Mouse (Mus musculus): ENCODE results near the gene Tmem88b. TPM values are rescaled to one million over a fixed set of nuclear protein-coding genes. Genes with fewer than 3 reads are reported as not detected.
A peak's percentile ranks its signal among the peaks of the same experiment; 100 is the strongest.

The Tmem88b gene
- polyA plus RNA-seq, 1 experiment from 2014 or later, result 0.92 TPM

- Histone ChIP-seq H3K4me2 (ENCODE audit: low read depth, low read length) (no peak overlapping the region), H3K27ac (replicated peaks; ENCODE audit: low read depth, low read length) (no peak overlapping the region), H3K9me3 (ENCODE audit: control insufficient read depth, low read length) (no peaks in the 10 kb centered on the region), H3K4me1 (ENCODE audit: control insufficient read depth, insufficient read depth, low read length) (no peaks in the 10 kb centered on the region), H3K9ac (ENCODE audit: low read depth, low read length) (no peak overlapping the region), H3K36me3 (ENCODE audit: control insufficient read depth, insufficient read depth, low read length) (peaks cover 96% of the 10 kb centered on the region), H3K27me3 (replicated peaks; ENCODE audit: control insufficient read depth, insufficient read depth, low read length) (no peaks in the 10 kb centered on the region), H3K4me3 (ENCODE audit: low read depth, low read length) (no peak overlapping the region)
- 82% methylated on average over 7 of the region's 7 CpGs for WGBS
- ATAC-seq (ENCODE audit: low read depth) (no peak), DNase-seq (ENCODE audit: low spot score) (no peak)
These were observed 35.4 kb upstream of the Tmem88b start for GRCm38 (mm10) chr4:155821025-155821424.

- H3K4me2 ChIP-seq (ENCODE audit: low read depth, low read length), result no peak overlapping the region
- no peak overlapping the region for H3K4me3 ChIP-seq (ENCODE audit: low read depth, low read length)
- no peaks in the 10 kb centered on the region for H3K27me3 ChIP-seq (replicated peaks; ENCODE audit: control insufficient read depth, insufficient read depth, low read length)
- DNase-seq (ENCODE audit: low spot score) (no peak), ATAC-seq (ENCODE audit: low read depth) (no peak)
- H3K9ac ChIP-seq (ENCODE audit: low read depth, low read length), result no peak overlapping the region
- no peaks in the 10 kb centered on the region for H3K9me3 ChIP-seq (ENCODE audit: control insufficient read depth, low read length)
- H3K4me1 ChIP-seq (ENCODE audit: control insufficient read depth, insufficient read depth, low read length), result peaks cover 10% of the 10 kb centered on the region
- H3K36me3 ChIP-seq (ENCODE audit: control insufficient read depth, insufficient read depth, low read length), result peaks cover 89% of the 10 kb centered on the region
- H3K27ac ChIP-seq (replicated peaks; ENCODE audit: low read depth, low read length), result no peak overlapping the region
- WGBS, result 81% methylated on average over 4 of the region's 4 CpGs
These were observed 31.9 kb upstream of the Tmem88b start for GRCm38 (mm10) chr4:155817533-155817932.

- DNase-seq (ENCODE audit: low spot score) (peak; percentile 33), ATAC-seq (ENCODE audit: low read depth) (peak; percentile 15)
- H3K4me3 ChIP-seq (ENCODE audit: low read depth, low read length), result peak overlapping the region; percentile 100
- WGBS, result 1% methylated on average over 15 of the region's 49 CpGs
- H3K4me2 ChIP-seq (ENCODE audit: low read depth, low read length), result peak overlapping the region; percentile 78
- peaks cover 14% of the 10 kb centered on the region for H3K4me1 ChIP-seq (ENCODE audit: control insufficient read depth, insufficient read depth, low read length)
- peak overlapping the region; percentile 100 for H3K9ac ChIP-seq (ENCODE audit: low read depth, low read length)
- no peaks in the 10 kb centered on the region for H3K27me3 ChIP-seq (replicated peaks; ENCODE audit: control insufficient read depth, insufficient read depth, low read length)
- H3K36me3 ChIP-seq (ENCODE audit: control insufficient read depth, insufficient read depth, low read length), result peaks cover 77% of the 10 kb centered on the region
- H3K9me3 ChIP-seq (ENCODE audit: control insufficient read depth, low read length), result no peaks in the 10 kb centered on the region
- peak overlapping the region; percentile 93 for H3K27ac ChIP-seq (replicated peaks; ENCODE audit: low read depth, low read length)
These were observed 27.0 kb upstream of the Tmem88b start for GRCm38 (mm10) chr4:155812665-155813181.

GRCm38 (mm10) chr4:155811929-155812664 is 26.4 kb upstream of the Tmem88b start, which contains the start of gene Ccnl2:
Ccnl2 (plus strand) TSS chr4:155812489.
- ATAC-seq (ENCODE audit: low read depth) (peak; percentile 99), DNase-seq (ENCODE audit: low spot score) (peak; percentile 98)
- Histone ChIP-seq H3K36me3 (ENCODE audit: control insufficient read depth, insufficient read depth, low read length) (peaks cover 77% of the 10 kb centered on the region), H3K9me3 (ENCODE audit: control insufficient read depth, low read length) (no peaks in the 10 kb centered on the region), H3K27me3 (replicated peaks; ENCODE audit: control insufficient read depth, insufficient read depth, low read length) (no peaks in the 10 kb centered on the region), H3K4me2 (ENCODE audit: low read depth, low read length) (peak within 1 kb of the TSS; percentile 78), H3K9ac (ENCODE audit: low read depth, low read length) (peak within 1 kb of the TSS; percentile 100), H3K4me1 (ENCODE audit: control insufficient read depth, insufficient read depth, low read length) (peaks cover 14% of the 10 kb centered on the region), H3K4me3 (ENCODE audit: low read depth, low read length) (peak within 1 kb of the TSS; percentile 100), H3K27ac (replicated peaks; ENCODE audit: low read depth, low read length) (peak within 1 kb of the TSS; percentile 93)
- 2% methylated on average over 34 of the region's 60 CpGs for WGBS

GRCm38 (mm10) chr4:155807841-155808240 is 22.2 kb upstream of the Tmem88b start:
- H3K9ac ChIP-seq (ENCODE audit: low read depth, low read length), result no peak overlapping the region
- H3K4me3 ChIP-seq (ENCODE audit: low read depth, low read length), result no peak overlapping the region
- H3K27me3 ChIP-seq (replicated peaks; ENCODE audit: control insufficient read depth, insufficient read depth, low read length), result no peaks in the 10 kb centered on the region
- ATAC-seq (ENCODE audit: low read depth) (no peak), DNase-seq (ENCODE audit: low spot score) (no peak)
- H3K36me3 ChIP-seq (ENCODE audit: control insufficient read depth, insufficient read depth, low read length), result peaks cover 62% of the 10 kb centered on the region
- H3K9me3 ChIP-seq (ENCODE audit: control insufficient read depth, low read length), result no peaks in the 10 kb centered on the region
- no peak overlapping the region for H3K4me2 ChIP-seq (ENCODE audit: low read depth, low read length)
- H3K4me1 ChIP-seq (ENCODE audit: control insufficient read depth, insufficient read depth, low read length), result peaks cover 12% of the 10 kb centered on the region
- 87% methylated on average over 3 of the region's 3 CpGs for WGBS
- H3K27ac ChIP-seq (replicated peaks; ENCODE audit: low read depth, low read length), result no peak overlapping the region

- ATAC-seq (ENCODE audit: low read depth) (peak; percentile 99), DNase-seq (ENCODE audit: low spot score) (peak; percentile 95)
- Histone ChIP-seq H3K36me3 (ENCODE audit: control insufficient read depth, insufficient read depth, low read length) (peaks cover 33% of the 10 kb centered on the region), H3K9me3 (ENCODE audit: control insufficient read depth, low read length) (no peaks in the 10 kb centered on the region), H3K27me3 (replicated peaks; ENCODE audit: control insufficient read depth, insufficient read depth, low read length) (no peaks in the 10 kb centered on the region), H3K4me3 (ENCODE audit: low read depth, low read length) (peak overlapping the region; percentile 84), H3K9ac (ENCODE audit: low read depth, low read length) (peak overlapping the region; percentile 88), H3K4me2 (ENCODE audit: low read depth, low read length) (peak overlapping the region; percentile 58), H3K27ac (replicated peaks; ENCODE audit: low read depth, low read length) (peak overlapping the region; percentile 39), H3K4me1 (ENCODE audit: control insufficient read depth, insufficient read depth, low read length) (peaks cover 7% of the 10 kb centered on the region; the same call in 1 of the 2 replicates)
- WGBS, result under 1% methylated on average over 44 of the region's 58 CpGs
These were observed 17.8 kb upstream of the Tmem88b start for GRCm38 (mm10) chr4:155803340-155804041.

GRCm38 (mm10) chr4:155802741-155803339 is 17.2 kb upstream of the Tmem88b start, which contains the start of gene Mrpl20:
Mrpl20 (plus strand) TSS chr4:155802878.
- ATAC-seq (ENCODE audit: low read depth) (no peak), DNase-seq (ENCODE audit: low spot score) (peak; percentile 54)
- WGBS, result 10% methylated on average over 12 of the region's 12 CpGs

GRCm38 (mm10) chr4:155802075-155802474 is 16.4 kb upstream of the Tmem88b start:
- Histone ChIP-seq H3K9me3 (ENCODE audit: control insufficient read depth, low read length) (no peaks in the 10 kb centered on the region), H3K4me3 (ENCODE audit: low read depth, low read length) (no peak overlapping the region), H3K27ac (replicated peaks; ENCODE audit: low read depth, low read length) (no peak overlapping the region), H3K4me2 (ENCODE audit: low read depth, low read length) (no peak overlapping the region), H3K27me3 (replicated peaks; ENCODE audit: control insufficient read depth, insufficient read depth, low read length) (no peaks in the 10 kb centered on the region), H3K4me1 (ENCODE audit: control insufficient read depth, insufficient read depth, low read length) (peaks cover 7% of the 10 kb centered on the region; the same call in 1 of the 2 replicates), H3K36me3 (ENCODE audit: control insufficient read depth, insufficient read depth, low read length) (peaks cover 20% of the 10 kb centered on the region), H3K9ac (ENCODE audit: low read depth, low read length) (no peak overlapping the region)
- DNase-seq (ENCODE audit: low spot score) (no peak), ATAC-seq (ENCODE audit: low read depth) (no peak)
- 90% methylated on average over 1 of the region's 1 CpGs for WGBS

More at GRCm38 (mm10) chr4:155802741-155803339, 17.2 kb upstream of the Tmem88b start, which contains the start of gene Mrpl20:
- Histone ChIP-seq H3K36me3 (ENCODE audit: control insufficient read depth, insufficient read depth, low read length) (peaks cover 27% of the 10 kb centered on the region), H3K9me3 (ENCODE audit: control insufficient read depth, low read length) (no peaks in the 10 kb centered on the region), H3K27me3 (replicated peaks; ENCODE audit: control insufficient read depth, insufficient read depth, low read length) (no peaks in the 10 kb centered on the region), H3K4me2 (ENCODE audit: low read depth, low read length) (peak within 1 kb of the TSS; percentile 58), H3K4me3 (ENCODE audit: low read depth, low read length) (peak within 1 kb of the TSS; percentile 84), H3K4me1 (ENCODE audit: control insufficient read depth, insufficient read depth, low read length) (peaks cover 7% of the 10 kb centered on the region; the same call in 1 of the 2 replicates), H3K27ac (replicated peaks; ENCODE audit: low read depth, low read length) (peak within 1 kb of the TSS; percentile 39), H3K9ac (ENCODE audit: low read depth, low read length) (peak within 1 kb of the TSS; percentile 88)

Data from embryonic facial prominence, embryonic 14.5 days (tissue).